Mouse (Mus musculus): ENCODE results near the gene Zfp804b. TPM values are rescaled to one million over a fixed set of nuclear protein-coding genes. Genes with fewer than 3 reads are reported as not detected.

Gene Zfp804b
- polyA plus RNA-seq, 1 experiment from 2014 or later = 1.9 TPM

DNA sequence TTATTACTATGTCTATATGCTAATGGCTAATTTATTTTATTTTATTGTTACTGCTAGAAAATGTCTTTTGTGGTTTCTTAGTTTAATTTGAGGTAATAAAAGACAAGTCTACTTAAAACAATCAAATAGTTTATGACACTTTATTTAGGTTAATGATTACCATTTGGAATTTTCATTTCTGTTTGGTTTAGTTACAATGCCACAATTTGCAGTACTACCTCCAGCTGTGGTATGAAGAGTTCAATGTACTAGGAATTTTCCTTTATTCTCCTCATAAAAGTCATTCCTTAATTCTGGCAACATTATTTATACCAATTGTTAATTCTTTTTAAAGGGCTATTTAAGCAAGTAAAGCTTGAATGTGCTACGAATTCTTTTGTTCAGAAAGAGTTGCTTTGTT, 409.7 kb downstream of the Zfp804b start:
- no peak overlapping the region for H3K9ac ChIP-seq
- DNase-seq (no peak), ATAC-seq (ENCODE audit: insufficient read depth) (no peak)
- no peaks in the 10 kb centered on the region for H3K4me1 ChIP-seq (ENCODE audit: insufficient read depth)
- no peak overlapping the region for H3K4me3 ChIP-seq (ENCODE audit: low read depth, low read length)
- H3K36me3 ChIP-seq (ENCODE audit: insufficient read depth) = no peaks in the 10 kb centered on the region
- TF ChIP-seq CTCF (IDR thresholded peaks at IDR 0.05; ENCODE audit: low read depth) = no peak
- no peak overlapping the region for H3K27ac ChIP-seq (ENCODE audit: low read depth)
- H3K27me3 ChIP-seq (ENCODE audit: insufficient read depth, low read length) = no peaks in the 10 kb centered on the region
- H3K4me2 ChIP-seq = no peak overlapping the region
- 71% methylated on average over 1 of the region's 1 CpGs for WGBS
- H3K9me3 ChIP-seq (ENCODE audit: low read depth, low read length) = no peaks in the 10 kb centered on the region

DNA sequence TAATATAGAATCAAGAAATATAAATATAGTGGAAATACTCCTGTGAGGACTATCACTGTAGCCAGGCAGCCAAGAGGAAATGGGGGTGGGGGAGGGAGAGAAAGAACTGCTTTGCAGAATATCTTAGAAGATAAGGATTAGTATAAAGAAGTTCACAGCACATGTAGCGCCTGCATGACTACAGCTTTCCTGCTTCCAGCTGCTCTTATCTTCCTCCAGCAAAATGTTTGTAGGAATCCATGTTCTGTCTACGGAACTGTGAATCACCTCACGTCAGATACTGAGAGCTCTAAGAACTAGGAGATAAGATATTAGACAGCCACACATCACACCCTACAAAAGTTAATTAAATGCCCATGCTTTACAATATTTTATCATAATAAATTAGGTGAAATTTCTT, 433.3 kb downstream of the Zfp804b start:
- Histone ChIP-seq H3K9me3 (ENCODE audit: low read depth, low read length) (no peaks in the 10 kb centered on the region), H3K36me3 (ENCODE audit: insufficient read depth) (no peaks in the 10 kb centered on the region), H3K27me3 (ENCODE audit: insufficient read depth, low read length) (no peaks in the 10 kb centered on the region), H3K9ac (no peak overlapping the region), H3K27ac (ENCODE audit: low read depth) (no peak overlapping the region), H3K4me2 (no peak overlapping the region), H3K4me3 (ENCODE audit: low read depth, low read length) (no peak overlapping the region), H3K4me1 (ENCODE audit: insufficient read depth) (no peaks in the 10 kb centered on the region)
- 35% methylated on average over 3 of the region's 3 CpGs for WGBS
- no peak for TF ChIP-seq CTCF (IDR thresholded peaks at IDR 0.05; ENCODE audit: low read depth)
- DNase-seq (no peak), ATAC-seq (ENCODE audit: insufficient read depth) (no peak)

DNA sequence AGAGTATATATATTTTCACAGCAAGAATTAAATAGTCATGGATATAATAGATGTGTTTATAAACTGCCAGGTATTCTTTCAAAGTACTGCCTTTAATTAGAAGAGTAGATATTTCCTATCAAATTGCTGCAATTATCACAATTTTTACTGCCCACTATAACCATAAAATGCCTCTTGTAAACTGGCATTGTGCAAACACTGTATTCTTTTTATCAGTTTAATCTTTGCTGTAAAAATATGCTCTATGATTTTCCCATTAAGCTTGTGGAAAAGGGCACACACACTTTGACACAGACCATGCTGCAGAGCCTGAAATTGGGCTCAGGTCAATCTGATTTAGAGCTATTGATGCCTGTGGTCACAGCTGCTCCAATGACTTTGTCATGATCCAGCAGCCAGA, 463.2 kb downstream of the Zfp804b start:
- TF ChIP-seq CTCF (IDR thresholded peaks at IDR 0.05; ENCODE audit: low read depth) = no peak

GRCm38 (mm10) chr5:6871566-6871965, 473.0 kb downstream of the Zfp804b start:
- 86% methylated on average over 6 of the region's 6 CpGs for WGBS
- H3K4me3 ChIP-seq (ENCODE audit: low read depth, low read length) = no peak overlapping the region
- no peak overlapping the region for H3K9ac ChIP-seq
- DNase-seq = no peak
- H3K27me3 ChIP-seq (ENCODE audit: insufficient read depth, low read length) = no peaks in the 10 kb centered on the region
- no peak for TF ChIP-seq CTCF (IDR thresholded peaks at IDR 0.05; ENCODE audit: low read depth)
- ATAC-seq (ENCODE audit: insufficient read depth) = no peak
- no peaks in the 10 kb centered on the region for H3K9me3 ChIP-seq (ENCODE audit: low read depth, low read length)
- no peaks in the 10 kb centered on the region for H3K36me3 ChIP-seq (ENCODE audit: insufficient read depth)
- H3K4me2 ChIP-seq = no peak overlapping the region
- H3K27ac ChIP-seq (ENCODE audit: low read depth) = no peak overlapping the region
- no peaks in the 10 kb centered on the region for H3K4me1 ChIP-seq (ENCODE audit: insufficient read depth)

More for the DNA sequence above, 463.2 kb downstream of the Zfp804b start:
- H3K27ac ChIP-seq (ENCODE audit: low read depth) = no peak overlapping the region
- H3K4me2 ChIP-seq = no peak overlapping the region
- no peaks in the 10 kb centered on the region for H3K4me1 ChIP-seq (ENCODE audit: insufficient read depth)
- H3K9ac ChIP-seq = no peak overlapping the region
- no peaks in the 10 kb centered on the region for H3K9me3 ChIP-seq (ENCODE audit: low read depth, low read length)
- no peak for DNase-seq
- H3K4me3 ChIP-seq (ENCODE audit: low read depth, low read length) = no peak overlapping the region
- no peaks in the 10 kb centered on the region for H3K36me3 ChIP-seq (ENCODE audit: insufficient read depth)
- H3K27me3 ChIP-seq (ENCODE audit: insufficient read depth, low read length) = no peaks in the 10 kb centered on the region
- no peak for ATAC-seq (ENCODE audit: insufficient read depth)

GRCm38 (mm10) chr5:6870970-6871369, 473.6 kb downstream of the Zfp804b start:
- H3K9ac ChIP-seq = no peak overlapping the region

GRCm38 (mm10) chr5:6795396-6795795, 549.2 kb downstream of the Zfp804b start:
- H3K27ac ChIP-seq (ENCODE audit: low read depth) = no peak overlapping the region
- ATAC-seq (ENCODE audit: insufficient read depth) = no peak
- H3K9ac ChIP-seq = no peak overlapping the region
- H3K36me3 ChIP-seq (ENCODE audit: insufficient read depth) = no peaks in the 10 kb centered on the region
- no peaks in the 10 kb centered on the region for H3K9me3 ChIP-seq (ENCODE audit: low read depth, low read length)
- H3K4me1 ChIP-seq (ENCODE audit: insufficient read depth) = no peaks in the 10 kb centered on the region
- no peak for DNase-seq
- H3K4me2 ChIP-seq = no peak overlapping the region
- H3K27me3 ChIP-seq (ENCODE audit: insufficient read depth, low read length) = no peaks in the 10 kb centered on the region
- no peak overlapping the region for H3K4me3 ChIP-seq (ENCODE audit: low read depth, low read length)
- 65% methylated on average over 2 of the region's 2 CpGs for WGBS
- TF ChIP-seq CTCF (IDR thresholded peaks at IDR 0.05; ENCODE audit: low read depth) = no peak

More at GRCm38 (mm10) chr5:6870970-6871369, 473.6 kb downstream of the Zfp804b start:
- no peaks in the 10 kb centered on the region for H3K36me3 ChIP-seq (ENCODE audit: insufficient read depth)
- H3K27ac ChIP-seq (ENCODE audit: low read depth) = no peak overlapping the region
- ATAC-seq (ENCODE audit: insufficient read depth) = no peak
- H3K9me3 ChIP-seq (ENCODE audit: low read depth, low read length) = no peaks in the 10 kb centered on the region
- no peaks in the 10 kb centered on the region for H3K27me3 ChIP-seq (ENCODE audit: insufficient read depth, low read length)
- TF ChIP-seq CTCF (IDR thresholded peaks at IDR 0.05; ENCODE audit: low read depth) = no peak
- H3K4me1 ChIP-seq (ENCODE audit: insufficient read depth) = no peaks in the 10 kb centered on the region
- DNase-seq = no peak
- no peak overlapping the region for H3K4me3 ChIP-seq (ENCODE audit: low read depth, low read length)
- no peak overlapping the region for H3K4me2 ChIP-seq

DNA sequence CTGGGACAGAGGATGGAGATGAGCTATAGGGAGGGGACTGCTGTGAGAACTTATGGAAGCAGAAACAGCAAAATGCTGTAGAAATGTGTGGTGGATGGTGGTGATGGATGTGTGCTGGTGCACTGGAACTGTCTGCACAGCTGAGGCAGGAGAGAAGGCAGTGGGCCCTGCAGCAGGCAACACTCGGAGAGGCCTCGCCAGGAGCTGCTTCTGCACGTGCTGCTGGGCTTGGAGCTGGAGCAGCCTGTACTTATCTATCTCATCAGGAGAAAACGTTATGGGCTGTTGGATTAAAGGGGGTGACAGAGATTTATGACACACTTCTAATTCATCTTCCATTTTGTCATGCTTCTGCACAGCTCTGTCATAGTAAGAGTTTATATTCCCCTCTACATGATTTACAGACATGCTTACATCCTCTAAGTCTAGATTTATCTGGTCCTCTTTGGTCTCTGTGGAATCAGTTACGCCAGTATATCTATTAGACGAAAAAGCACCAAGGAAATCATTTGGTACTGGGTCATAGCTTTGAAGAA, 575.1 kb downstream of the Zfp804b start:
- WGBS = 37% methylated on average over 6 of the region's 6 CpGs
- Histone ChIP-seq H3K9ac (no peak overlapping the region), H3K4me2 (no peak overlapping the region), H3K27ac (ENCODE audit: low read depth) (no peak overlapping the region), H3K9me3 (ENCODE audit: low read depth, low read length) (no peaks in the 10 kb centered on the region), H3K4me1 (ENCODE audit: insufficient read depth) (no peaks in the 10 kb centered on the region), H3K4me3 (ENCODE audit: low read depth, low read length) (no peak overlapping the region), H3K27me3 (ENCODE audit: insufficient read depth, low read length) (no peaks in the 10 kb centered on the region), H3K36me3 (ENCODE audit: insufficient read depth) (no peaks in the 10 kb centered on the region)
- no peak for TF ChIP-seq CTCF (IDR thresholded peaks at IDR 0.05; ENCODE audit: low read depth)
- ATAC-seq (ENCODE audit: insufficient read depth) (no peak), DNase-seq (no peak)

Other genes starting within 250 kb of the Zfp804b start
- gene Tex47, start 40.6 kb downstream of the Zfp804b start, polyA plus RNA-seq (2014; fragmentation: Nextera tagmentation; extraction: Ambion mirVana) = 1.2 and 1.5 TPM in 2 replicates

All from lung, embryonic 14.5 days (tissue).